Mouse (Mus musculus) heart, postnatal 0 days (tissue): Measurements from ENCODE around the gene Gm16867. TPM values are rescaled to one million over a fixed set of nuclear protein-coding genes. Genes with fewer than 3 reads are reported as not detected.
A peak's percentile ranks its signal among the peaks of the same experiment; 100 is the strongest.
"Not testable (repeated sequence)": the region's sequence is repeated elsewhere in the genome, so short reads cannot be mapped to it uniquely, and the experiment has no call there.

Experiments used
- ATAC-seq: fragments of 200-750 bp; cut with Nextera tagmentation; 2 replicates; pipeline ENCODE4 v1.8.0; 2017; ENCODE audit warnings: low read depth, moderate number of reproducible peaks, moderate library complexity; ENCODE audit not compliant: insufficient read depth
- DNase-seq: peaks from one replicate; pipeline ENCODE4 v3.0.0-alpha.2; 2016; ENCODE audit warnings: low spot score
- H3K27ac ChIP-seq: fragments of 300-500 bp; sonication (generic); 2 replicates; pipeline ENCODE4 v1.5.1; 2014; ENCODE audit warnings: low read depth, mild to moderate bottlenecking
- H3K27me3 ChIP-seq: fragments of 300-500 bp; sonication (generic); 2 replicates; pipeline ENCODE4 v1.6.1; 2014; ENCODE audit warnings: low read length, mixed read lengths; ENCODE audit not compliant: control insufficient read depth, insufficient read depth
- H3K36me3 ChIP-seq: fragments of 300-500 bp; sonication (generic); replicated peaks from 2 replicates; pipeline ENCODE4 v1.6.1; 2014; ENCODE audit warnings: low read length, mixed read lengths; ENCODE audit not compliant: control insufficient read depth, insufficient read depth
- H3K4me1 ChIP-seq: fragments of 300-500 bp; sonication (generic); 2 replicates; pipeline ENCODE4 v1.6.1; 2014; ENCODE audit warnings: antibody characterized with exemption; ENCODE audit not compliant: control insufficient read depth, insufficient read depth
- H3K4me2 ChIP-seq: fragments of 300-500 bp; sonication (generic); 2 replicates; pipeline ENCODE4 v1.6.1; 2014; ENCODE audit warnings: low read depth, mild to moderate bottlenecking, low read length, moderate library complexity
- H3K4me3 ChIP-seq: fragments of 300-500 bp; sonication (generic); 2 replicates; pipeline ENCODE4 v1.5.1; 2014; ENCODE audit warnings: low read depth, low read length
- H3K9ac ChIP-seq: fragments of 300-500 bp; sonication (generic); replicated peaks from 2 replicates; pipeline ENCODE4 v1.6.1; 2014; ENCODE audit warnings: low read depth, low read length, mixed read lengths
- H3K9me3 ChIP-seq: fragments of 300-500 bp; sonication (generic); replicated peaks from 2 replicates; pipeline ENCODE4 v1.6.1; 2016; ENCODE audit warnings: low read length; ENCODE audit not compliant: control insufficient read depth
- WGBS: fragments of 180-500 bp; shearing (Covaris S2); extraction: QIAGEN DNeasy Blood & Tissue Kit; methylation state at CpG from one replicate; pipeline ENCODE4 v1.1.7; 2014; 5-methylcytosine and 5-hydroxymethylcytosine counted together
- polyA plus RNA-seq: library from polyadenylated mRNA; unstranded; fragments of >200 nt; fragmentation: Nextera tagmentation; extraction: Ambion mirVana; gene quantifications from 2 replicates; pipeline ENCODE4 v1.2.1, GENCODE M21; 2015
- total RNA-seq: library from RNA; depleted of rRNA; stranded (reverse); fragments of >200 nt; gene quantifications from 2 replicates; pipeline ENCODE4 v1.2.3, GENCODE M21; 2014; ENCODE audit warnings: low replicate concordance

The Gm16867 gene
- total and polyA plus RNA-seq, 2 experiments from 2014 or later = not detected

DNA sequence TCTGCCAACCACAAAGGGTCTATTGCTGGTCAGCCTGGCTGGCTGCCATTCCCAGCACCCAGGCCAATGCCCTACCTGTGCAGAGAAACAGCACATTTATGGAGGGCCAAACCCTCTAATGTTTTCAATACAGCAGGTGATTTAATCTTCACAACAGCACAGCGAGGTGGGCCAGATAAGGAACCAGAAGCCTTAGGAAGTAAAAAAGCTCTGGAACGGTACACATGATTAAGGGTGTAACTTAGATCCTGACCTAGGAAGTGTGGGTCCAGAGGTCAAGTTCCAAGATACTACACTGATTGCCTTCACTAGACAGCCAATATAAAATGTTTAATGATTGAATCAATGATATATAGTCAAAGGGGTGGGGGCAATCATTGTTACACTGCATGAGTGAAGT, 17.6 kb upstream of the Gm16867 start:
- H3K27ac ChIP-seq, H3K4me3 ChIP-seq, H3K27me3 ChIP-seq, H3K9ac ChIP-seq, ATAC-seq, H3K36me3 ChIP-seq, DNase-seq, H3K9me3 ChIP-seq, H3K4me1 ChIP-seq, H3K4me2 ChIP-seq: not testable (repeated sequence)
- no CpG with 5 or more reads among the region's 2 CpGs for WGBS

DNA sequence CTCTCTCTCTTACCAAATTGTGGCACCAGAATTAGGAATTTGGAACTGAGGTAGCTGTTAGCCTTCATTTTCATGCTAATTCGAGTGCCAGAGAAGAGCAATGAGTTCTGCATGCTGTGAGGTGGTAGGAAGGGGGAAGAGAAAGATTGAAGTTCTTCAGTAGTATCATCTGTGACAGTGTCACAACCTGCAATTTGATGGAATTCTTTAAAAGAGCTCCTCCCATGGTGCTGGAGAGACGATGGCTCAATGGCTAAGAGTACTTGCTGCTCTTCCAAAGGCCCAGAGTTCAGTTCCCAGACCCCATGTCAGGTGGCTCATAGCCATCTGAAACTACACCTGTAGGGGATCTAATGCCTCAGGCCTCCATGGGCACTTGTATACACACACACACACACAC, 9.3 kb upstream of the Gm16867 start, which contains the start of gene Gm27179:
Gene Gm27179 (minus strand): TSS at position 101 of the 400 bp plus-strand sequence.
- H3K4me3 ChIP-seq, H3K9ac ChIP-seq, H3K27ac ChIP-seq, H3K4me2 ChIP-seq, H3K27me3 ChIP-seq, H3K4me1 ChIP-seq, DNase-seq, ATAC-seq, H3K9me3 ChIP-seq, H3K36me3 ChIP-seq: not testable (repeated sequence)
- no CpG with 5 or more reads among the region's 2 CpGs for WGBS

DNA sequence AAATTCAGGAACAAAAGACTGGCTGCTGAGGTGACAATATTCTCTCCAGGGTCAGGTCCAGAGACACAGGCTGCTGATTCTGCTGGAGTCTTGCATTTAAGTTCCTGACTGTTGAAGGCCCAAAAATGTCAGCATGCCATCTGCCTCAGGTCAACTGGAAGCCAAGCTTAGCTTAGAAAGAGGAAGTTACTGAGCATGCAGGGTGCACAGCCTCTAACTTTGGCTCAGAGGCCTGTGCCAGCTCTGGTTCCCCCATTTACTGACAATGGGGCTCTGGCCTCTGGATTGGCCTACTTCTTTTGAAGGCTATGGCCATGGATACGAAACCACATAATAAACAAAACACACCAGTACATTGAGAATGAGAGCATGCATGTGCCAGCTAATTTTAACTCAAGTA, 3.8 kb upstream of the Gm16867 start:
- not testable (repeated sequence) for H3K9ac ChIP-seq, H3K27me3 ChIP-seq, H3K4me2 ChIP-seq, DNase-seq, ATAC-seq, H3K27ac ChIP-seq, H3K4me1 ChIP-seq, H3K9me3 ChIP-seq, H3K4me3 ChIP-seq, H3K36me3 ChIP-seq
- WGBS = no CpG with 5 or more reads among the region's 1 CpGs

DNA sequence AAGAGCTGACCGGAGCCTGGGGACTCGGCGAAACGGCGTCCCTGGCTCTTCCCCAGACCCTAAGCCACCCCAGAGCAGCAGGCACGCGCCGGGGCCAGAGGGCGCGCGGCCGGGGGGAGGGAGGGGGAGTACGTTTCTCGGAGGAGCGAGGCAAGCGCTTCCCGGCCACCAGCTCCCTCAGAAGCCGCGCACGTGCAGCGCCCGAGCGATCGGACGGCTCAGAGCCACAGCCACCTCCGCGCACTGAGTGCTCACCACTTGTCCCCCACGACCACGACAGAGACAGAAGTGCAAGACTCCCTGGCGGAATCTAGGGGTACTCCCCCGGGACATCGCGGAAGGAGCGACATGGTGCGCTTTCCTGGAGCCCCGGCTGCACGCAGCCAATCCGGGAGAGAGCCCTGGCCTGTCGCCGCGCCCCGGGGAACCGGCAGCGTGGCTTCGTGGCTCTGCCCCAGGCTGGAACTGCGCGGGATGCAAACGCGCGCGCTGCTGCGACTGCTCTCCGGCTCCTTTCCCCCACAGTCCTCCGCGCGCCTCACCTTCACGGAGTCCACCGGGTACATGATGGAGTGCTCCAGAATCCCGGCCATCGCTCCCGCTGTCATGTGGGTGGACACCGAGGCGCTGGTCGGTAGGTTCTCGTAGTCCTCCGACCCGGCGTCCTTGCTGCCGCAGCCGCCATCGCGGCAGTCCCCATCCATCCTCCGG, 567 bp downstream of the Gm16867 start:
- H3K36me3 ChIP-seq, H3K4me1 ChIP-seq, H3K27ac ChIP-seq, H3K27me3 ChIP-seq, H3K4me2 ChIP-seq, H3K9me3 ChIP-seq, DNase-seq, H3K4me3 ChIP-seq, H3K9ac ChIP-seq: not testable (repeated sequence)
- ATAC-seq = peak; percentile 57
- WGBS = no CpG with 5 or more reads among the region's 73 CpGs

DNA sequence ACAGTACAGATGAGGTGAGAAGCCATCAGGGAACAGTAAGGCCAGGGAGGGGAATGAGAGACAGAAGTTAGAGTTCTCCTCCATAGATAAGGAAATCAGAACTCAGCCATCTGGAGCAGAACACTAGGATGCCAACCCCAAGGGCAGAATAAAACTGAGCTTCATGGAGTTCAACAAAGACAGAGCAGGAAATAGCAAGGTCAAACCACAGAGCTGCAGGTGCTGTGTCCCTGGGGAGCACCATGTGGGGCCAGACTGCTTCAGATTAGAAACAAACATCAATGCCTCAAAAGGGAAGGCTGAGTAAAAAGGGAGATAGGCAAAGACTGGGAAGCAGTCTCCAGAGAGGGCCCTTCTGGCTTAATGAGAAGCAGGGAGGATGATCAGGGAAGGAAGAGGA, 6.9 kb downstream of the Gm16867 start:
- H3K4me2 ChIP-seq, H3K4me3 ChIP-seq, H3K27me3 ChIP-seq, ATAC-seq, H3K9me3 ChIP-seq, H3K4me1 ChIP-seq, DNase-seq, H3K36me3 ChIP-seq, H3K9ac ChIP-seq, H3K27ac ChIP-seq: not testable (repeated sequence)

DNA sequence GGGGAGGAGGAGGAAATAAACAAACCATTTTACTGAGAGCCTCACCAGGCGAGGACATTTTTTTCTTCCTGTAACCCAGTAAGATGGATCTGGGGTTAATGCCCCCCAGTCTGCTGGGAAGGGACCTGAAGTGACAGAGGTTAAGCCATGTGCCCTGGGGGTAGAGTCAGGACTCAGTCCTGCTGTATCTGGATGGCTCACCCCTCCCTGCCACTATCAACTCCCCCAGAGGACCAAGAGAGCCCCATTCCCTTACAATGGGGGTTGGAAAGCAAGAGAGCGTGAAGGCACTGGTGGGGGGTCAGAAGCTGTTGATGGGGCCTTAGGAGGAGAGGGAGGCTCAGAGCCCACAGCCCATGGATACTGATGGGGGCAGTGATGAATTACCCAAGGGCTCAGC, 8.2 kb downstream of the Gm16867 start:
- not testable (repeated sequence) for H3K4me1 ChIP-seq, H3K27me3 ChIP-seq, H3K4me2 ChIP-seq, H3K36me3 ChIP-seq, H3K9me3 ChIP-seq, H3K27ac ChIP-seq, ATAC-seq, DNase-seq, H3K9ac ChIP-seq, H3K4me3 ChIP-seq
- WGBS = no CpG with 5 or more reads among the region's 2 CpGs

DNA sequence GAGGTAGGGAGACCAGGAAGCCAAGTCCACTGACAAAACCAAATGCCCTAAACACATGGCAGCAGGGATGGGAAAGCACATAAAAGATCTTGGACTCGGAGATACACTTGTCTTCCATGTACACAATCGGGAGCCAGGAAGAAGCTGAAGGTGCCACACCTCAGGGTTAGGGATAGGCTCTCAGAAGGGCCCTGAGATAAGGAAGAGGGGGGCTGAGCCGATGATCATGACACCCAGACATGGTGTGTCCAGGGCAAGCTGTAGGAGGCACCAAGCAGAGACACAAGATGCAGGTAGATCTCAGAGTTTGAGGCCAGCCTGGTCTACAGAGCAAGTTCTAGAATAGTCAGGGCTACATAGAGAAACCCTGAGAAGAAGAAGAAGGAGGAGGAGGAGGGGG, 8.6 kb downstream of the Gm16867 start:
- not testable (repeated sequence) for H3K4me2 ChIP-seq, H3K27ac ChIP-seq, H3K4me3 ChIP-seq, H3K27me3 ChIP-seq, H3K9me3 ChIP-seq, ATAC-seq, DNase-seq, H3K4me1 ChIP-seq, H3K9ac ChIP-seq, H3K36me3 ChIP-seq
- no CpG with 5 or more reads among the region's 3 CpGs for WGBS

DNA sequence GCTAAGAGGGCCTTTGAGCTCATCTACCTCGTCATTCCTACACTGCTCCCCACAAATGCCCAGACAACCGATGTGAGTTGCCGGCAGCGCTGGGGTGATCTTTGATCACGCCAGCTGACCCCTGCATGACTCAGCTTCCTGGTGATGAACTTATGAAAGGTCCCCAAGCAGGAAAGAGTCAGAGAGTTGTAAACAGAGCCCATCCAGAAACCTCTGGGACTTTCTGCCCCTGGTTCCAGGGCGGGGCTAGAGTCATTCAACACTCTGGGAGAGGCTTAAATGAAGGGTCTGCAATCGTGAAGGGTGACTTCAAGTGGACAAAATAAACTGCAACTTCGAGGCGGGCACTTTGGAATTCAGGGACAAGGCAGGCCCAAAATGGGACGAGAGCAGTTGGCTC, 15.2 kb downstream of the Gm16867 start:
- not testable (repeated sequence) for H3K4me1 ChIP-seq, H3K4me2 ChIP-seq, H3K27me3 ChIP-seq, H3K36me3 ChIP-seq, H3K9ac ChIP-seq, ATAC-seq, H3K9me3 ChIP-seq, H3K4me3 ChIP-seq, DNase-seq, H3K27ac ChIP-seq
- no CpG with 5 or more reads among the region's 10 CpGs for WGBS
